Mouse (Mus musculus) CD4-positive, CD25-positive, alpha-beta regulatory T cell, adult 2 months (primary cell): ENCODE results near the gene Ipo8.

Experiments
- DNase-seq: peaks from one replicate; pipeline ENCODE4 v3.0.0-alpha.2; 2012; ENCODE audit warnings: low read depth, low spot score

The Ipo8 gene

DNA sequence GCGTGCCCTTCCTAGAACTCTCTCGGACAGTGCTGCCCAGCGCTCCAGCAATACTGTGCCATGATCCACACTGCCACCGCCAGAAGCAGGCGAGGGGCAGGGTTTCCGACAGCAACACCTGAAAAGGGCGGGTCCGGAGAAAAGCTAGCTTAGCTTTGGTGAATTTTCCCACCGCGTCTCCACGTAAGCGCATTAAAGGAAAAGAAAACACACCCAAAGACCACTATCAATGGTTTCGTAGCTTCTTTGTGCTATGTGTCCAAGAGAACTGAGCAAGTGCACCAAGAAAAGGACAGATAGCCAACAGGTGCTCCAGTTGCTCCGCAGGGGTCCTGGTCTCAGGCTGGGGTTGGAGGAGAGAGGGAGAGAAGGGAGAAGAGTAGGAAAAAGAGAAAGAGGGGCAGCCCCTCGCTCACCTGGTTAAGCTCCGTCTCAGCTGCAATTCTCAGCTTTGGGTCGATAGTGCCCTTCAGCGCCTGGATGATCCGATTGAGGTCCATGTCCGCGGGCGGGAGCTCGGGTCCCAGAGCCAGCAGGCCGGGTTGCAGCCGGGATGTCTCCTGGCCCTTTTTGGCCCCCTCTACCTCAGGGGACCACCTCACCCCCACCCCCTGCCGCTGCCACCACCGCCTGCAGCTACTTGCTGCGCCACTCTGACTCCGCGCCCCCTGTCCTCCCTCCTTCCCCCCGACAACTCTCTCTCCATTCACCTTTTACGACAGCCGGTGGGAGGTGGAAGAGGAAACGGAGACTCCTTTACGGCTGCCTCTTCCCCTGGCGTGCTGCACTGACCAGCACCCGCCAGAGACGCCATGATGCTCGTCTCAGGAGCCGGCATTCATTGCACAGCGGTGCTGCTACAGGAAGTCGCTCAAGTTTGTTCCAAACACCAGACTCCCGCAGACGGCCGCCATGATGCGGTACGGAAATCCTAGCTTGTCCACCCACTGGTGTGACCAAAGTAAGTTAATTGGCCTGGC, at the start of gene Ipo8:
Ipo8 (minus strand) TSS at position 720 of the 980 bp plus-strand sequence.
- DNase-seq: peak; percentile 92

DNA sequence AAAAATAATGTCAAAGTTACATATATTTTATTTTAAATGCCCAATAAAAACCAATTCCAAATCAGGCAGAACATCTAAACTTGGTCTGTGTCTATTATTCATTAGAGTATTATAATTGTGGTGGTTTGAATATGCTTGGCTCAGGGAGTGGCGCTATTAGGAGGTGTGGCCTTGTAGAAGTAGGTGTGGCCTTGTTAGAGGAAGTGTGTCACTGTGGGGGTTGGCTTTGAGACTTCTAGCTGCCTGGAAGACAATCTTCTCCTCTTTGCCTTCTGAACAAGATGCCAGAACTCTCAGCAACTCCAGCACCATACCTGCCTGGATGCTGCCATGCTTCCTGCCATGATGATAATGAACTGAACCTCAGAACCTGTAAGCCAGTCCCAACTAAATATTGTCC, 42.6 kb upstream of the Ipo8 start:
- no peak for DNase-seq

DNA sequence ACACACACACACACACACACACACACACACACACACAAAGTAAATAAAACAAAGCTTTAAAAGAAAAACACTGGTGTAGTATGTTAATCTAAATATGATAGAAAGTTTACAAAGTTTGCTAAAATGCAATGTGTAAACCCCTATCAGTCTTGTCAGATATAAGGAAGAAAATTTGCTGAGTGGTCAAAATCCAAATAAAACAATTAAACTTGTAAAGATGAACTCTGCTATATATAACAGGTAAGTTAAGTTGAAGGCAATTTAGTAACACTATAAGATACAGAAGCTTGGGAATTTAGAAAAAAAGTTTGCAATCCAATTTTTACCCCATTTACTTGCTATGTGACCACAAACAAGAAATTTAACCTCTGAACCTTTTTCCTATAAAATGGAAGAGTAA, 14.4 kb upstream of the Ipo8 start:
- no peak for DNase-seq

DNA sequence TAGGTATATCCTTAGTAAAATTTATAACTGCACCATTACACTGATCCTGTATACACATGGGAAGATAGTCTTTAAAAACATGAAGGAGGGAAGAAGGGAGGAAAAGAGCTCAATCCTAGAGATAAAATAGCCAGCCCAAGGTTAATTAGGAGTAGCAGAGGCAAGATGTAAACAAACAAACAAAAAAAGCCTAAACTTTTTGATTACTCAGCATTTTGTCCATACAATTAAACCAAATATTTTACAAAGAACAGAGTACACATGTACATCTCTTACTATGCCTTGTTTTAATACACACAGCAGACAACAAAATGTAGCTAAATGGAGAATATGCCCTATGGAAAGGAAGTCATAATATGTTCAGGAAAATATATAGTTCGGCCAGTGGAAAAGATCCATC, 10.5 kb upstream of the Ipo8 start:
- no peak for DNase-seq

DNA sequence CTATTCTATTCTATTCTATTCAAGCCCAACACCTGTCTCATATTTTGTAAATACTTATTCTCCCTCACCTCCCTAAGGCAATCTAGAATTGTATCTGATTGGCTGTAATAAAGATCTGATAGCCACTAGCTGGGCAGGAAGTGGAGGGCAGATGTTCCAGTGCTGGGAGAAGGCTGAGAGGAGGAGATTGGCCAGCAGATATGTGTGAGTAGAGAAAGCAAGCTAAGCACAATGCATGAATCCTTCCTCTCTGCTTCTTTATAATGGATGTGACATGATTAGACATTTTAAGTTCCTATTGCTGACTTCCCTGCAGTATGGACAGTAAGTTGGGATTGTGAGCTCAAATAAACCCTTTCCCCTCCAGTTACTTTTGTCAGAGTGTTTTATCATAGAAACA, 7.2 kb upstream of the Ipo8 start:
- no peak for DNase-seq

DNA sequence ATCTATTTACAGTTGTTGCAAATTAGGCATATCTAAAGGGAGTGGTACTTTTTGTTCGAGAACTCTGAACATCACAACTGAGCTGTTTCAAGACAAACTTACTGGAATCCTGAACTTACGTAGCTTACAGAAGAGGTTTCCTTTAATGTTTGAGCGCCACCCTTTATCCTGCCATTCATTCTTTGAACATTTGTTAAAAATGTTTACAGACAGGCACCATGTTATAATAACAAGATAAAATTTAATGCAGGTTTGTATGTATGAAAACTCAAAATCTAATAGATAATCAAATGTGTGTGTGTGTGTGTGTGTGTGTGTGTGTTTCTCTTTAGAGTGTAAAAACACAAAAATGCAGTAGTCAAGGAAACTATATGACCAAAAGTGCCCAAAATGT, 458 bp upstream of the Ipo8 start:
- DNase-seq: no peak

DNA sequence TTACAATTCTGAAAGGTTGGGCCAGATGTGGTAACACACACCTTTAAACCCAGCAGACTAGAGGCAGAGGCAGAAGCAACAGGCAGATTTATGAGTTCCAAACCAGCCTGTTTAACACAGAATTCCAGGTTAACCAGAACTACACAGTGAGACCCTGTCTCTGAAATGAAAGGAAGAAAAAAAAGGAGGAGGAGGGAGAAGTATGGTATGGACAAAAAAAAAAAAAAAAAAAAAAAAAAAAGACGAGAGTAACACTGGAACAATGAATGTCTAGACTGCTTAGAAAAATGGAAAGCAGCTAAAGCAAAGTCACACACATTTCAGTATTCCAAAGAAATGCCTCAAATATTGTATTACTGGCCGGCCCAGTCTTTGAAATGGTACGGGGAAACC, 916 bp downstream of the Ipo8 start:
- peak; percentile 11 for DNase-seq

DNA sequence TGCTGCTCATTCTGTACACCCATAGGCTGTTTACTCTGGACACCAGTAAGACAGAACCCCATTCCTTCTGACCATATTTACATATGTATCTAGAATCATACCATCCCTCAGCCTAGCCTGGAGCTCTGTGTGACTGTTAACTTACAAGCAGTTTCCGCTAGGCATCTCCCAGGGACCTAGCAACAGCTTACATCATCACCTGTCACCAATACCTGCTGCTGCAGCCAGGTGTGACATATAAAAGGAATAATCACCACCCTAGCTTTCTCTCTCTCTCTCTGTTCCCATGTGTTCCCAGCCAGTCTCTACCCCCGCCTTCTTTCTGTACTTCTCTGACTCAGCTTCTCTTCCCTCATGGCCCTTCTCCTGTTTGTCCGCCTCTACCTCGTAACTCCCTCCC, 5.1 kb downstream of the Ipo8 start:
- peak; percentile 10 for DNase-seq

DNA sequence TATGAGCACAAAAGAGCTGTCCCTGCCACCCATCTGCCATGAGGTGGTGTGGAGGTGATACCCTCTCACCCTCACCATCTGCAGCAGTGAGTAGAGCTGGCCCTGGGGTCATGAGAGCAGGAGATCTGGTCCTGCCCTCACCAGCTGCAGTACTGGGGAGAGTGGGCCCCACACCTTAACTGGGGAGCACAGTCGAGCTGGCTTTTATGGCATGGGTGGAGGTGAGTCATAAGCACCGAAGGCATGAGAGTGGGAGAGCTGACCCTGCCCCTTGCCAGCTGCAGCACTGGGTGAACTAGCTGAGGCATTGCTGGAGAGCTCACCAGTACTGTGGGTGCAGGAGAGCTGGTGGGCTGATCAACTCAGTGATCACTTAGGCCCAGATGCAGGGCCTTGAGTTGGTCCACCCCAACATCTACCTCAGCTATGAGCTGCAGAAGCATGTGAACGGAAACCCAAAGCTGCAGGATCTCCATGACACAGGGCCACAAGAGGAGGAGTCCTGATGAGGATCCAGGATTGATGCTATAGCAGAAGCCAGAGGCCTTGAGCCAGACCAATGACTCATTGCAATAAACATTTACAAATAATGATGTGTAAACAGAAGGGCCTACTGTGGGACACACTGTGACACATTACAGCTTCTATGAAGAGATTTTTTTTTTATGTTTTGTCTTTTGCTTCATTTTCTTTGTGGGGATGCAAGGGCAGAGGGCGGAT, 12.5 kb downstream of the Ipo8 start:
- DNase-seq: no peak

DNA sequence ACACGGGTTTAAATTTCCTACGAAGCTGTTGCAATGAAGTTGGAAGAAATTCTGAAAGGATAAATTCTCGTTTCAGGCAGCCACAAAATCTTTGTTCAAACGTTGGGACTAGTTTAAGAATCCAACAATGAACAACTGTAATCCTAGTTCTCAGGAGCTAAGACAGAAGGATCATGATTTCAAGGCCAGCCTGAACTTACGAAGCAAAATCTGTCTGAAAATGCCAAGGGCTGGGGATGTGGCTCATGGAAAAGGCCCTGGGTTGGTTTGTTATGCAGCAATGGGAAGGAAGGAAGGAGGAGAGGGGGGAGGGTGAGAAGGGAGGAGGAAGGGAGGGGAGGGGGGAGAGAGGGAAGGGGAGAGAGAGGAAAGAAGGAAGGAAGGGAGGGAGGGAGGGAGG, 14.5 kb downstream of the Ipo8 start:
- no peak for DNase-seq

DNA sequence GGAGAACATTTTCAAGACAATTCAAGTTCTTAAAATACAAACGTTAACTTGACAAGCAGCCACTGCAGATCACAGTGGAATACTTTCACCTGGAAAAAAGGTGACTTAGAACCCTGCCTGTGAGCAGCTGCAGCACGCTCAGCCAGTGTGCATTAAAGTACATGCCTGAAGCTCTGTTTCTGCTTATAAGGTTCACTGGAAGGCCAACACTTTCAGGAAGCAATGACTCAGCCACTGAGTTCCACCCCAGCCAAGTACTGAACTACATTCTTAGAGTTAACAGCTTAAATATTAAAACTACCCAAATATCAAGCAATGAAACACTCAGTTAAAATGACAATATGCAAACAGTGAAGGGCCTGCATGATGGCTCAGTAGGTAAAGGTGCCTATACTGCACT, 20.1 kb downstream of the Ipo8 start:
- no peak for DNase-seq

DNA sequence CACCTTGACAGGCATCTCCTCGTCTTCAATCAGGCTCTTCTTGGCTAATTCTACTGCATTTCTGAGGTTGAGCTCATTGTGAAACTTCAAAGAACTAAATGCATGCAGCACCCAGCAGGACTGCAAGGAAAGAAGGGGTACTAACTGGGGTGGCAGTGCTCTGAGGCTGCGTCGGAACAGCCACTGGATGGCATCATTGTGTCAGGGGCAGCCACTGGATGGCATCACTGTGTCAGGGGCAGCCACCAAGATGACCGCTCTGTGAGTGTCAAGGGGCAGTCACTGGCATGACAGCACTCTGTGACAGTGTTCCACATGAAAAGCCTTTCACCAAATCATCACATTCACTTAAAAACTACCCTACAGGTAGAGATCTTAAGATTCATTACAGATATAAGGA, 31.5 kb downstream of the Ipo8 start:
- no peak for DNase-seq

DNA sequence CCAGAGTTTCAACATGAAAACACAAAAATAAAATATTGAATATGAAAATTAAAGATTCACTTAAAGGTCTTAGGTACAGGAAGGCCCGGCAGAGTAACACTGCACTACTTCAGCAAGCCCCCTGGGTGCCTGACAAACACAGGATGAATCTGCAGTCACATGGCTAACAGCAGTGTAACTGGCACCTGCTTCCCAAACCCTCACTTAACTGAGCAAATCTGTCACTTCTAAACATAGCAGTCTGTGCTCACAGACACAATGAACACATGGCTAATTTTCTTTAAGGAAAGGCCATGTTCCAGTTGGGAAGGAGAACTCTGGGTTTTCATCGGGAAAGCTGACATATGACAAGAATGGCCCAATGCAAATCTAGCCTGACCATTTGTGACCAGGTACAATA, 36.1 kb downstream of the Ipo8 start:
- DNase-seq: no peak

DNA sequence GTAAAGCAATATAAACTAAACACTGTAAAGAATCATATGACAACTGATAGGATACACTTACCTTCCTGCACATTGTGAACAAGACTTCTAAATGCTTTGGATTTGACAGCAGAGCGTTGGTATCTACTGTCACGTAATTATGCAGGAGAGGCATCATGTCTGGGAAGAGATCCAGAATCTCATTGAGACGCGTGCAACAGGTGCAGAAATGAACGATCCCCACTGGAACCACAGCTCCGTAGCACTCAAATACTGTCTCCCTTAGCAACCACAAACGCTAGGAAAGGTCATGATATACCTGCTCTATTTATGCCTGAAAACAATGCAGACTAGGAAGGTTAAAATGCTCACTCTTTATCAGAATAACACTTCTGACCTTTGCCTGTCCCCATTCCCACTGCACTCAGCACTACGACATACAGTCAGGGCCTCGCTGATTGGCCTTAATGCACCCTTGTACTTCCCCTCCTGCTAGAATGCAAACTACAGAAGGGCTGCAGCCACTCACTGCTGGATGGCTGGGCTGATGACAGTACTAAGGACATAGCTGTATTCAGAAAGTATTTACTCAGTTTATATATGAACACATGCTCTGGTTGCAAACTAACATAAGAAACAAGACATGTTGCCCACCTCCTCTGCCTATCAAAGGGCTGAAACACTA, 42.1 kb downstream of the Ipo8 start:
- no peak for DNase-seq

DNA sequence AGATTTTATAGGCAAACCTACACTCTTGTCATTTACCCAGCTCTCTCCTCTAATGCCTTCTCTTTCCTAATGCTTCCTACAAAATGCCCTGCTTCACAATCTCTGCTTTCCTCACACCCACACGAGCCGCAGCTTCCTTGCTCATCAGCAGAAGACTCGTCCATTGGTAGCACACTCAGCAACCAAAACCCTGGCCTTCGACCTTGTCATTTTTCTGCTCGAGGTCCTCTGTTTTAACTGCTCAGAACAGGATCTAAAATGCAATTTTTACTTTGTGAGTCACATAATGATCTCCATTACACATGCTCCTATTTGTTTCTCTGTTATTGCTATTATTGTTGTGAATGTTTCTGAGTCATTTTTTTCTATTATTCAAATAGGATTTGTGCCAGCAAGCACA, 45.1 kb downstream of the Ipo8 start:
- no peak for DNase-seq

DNA sequence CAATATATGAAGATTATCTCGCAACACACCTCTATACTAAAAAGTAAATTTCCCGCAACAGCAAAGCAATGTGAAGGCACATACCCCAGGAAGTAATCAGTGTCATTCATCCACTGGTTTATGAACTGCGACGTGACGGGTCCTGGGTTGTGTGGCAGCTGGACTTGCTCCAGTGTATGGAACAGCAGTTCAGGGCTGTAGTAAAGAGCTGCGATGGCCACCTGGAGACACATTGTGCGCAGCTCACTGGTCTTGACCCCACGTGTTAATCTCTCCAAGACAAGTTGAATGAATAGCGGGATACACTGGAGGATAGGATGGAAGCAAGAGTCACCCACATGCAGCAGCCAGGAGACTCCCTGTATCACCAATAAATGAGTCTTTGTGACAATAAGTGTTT, 46.8 kb downstream of the Ipo8 start:
- DNase-seq: no peak

DNA sequence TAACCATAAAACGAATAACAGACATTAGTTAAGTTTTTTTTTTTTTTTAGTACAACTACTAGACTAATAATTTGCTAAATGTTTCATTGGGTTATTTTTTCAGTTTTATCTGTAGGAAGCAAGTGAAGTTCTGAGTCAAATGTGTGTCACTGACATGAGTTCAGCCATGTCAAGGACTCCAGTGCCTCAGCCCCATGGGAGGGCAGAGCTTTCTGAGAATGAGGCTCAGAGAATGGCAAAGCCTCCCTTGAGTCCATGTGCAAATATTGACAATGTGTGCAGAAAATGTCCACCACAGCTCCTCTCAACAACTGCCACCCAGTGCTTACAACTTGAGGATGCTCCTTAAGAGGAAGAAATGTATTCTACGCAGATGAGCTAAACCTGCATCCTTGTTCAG, 55.0 kb downstream of the Ipo8 start:
- DNase-seq: no peak

DNA sequence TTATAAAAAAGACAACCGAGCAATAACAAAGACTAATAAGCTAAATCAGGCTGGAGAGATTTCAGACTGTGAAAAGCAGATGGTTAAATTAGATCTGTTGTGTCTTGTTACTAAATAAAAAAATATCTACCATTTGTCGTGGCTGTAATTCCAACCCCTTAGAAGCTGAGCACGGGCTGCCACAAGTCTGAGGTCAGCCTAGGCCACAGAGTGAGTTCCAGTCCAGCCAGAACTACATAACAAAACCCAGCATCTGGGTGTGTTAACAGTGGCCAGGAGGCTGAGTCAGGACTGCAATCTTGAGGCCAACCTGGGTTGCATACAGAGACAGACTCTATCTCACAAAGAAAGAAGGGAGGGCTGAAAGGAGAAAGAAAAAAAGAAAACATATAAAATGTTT, 59.8 kb downstream of the Ipo8 start:
- DNase-seq: no peak

DNA sequence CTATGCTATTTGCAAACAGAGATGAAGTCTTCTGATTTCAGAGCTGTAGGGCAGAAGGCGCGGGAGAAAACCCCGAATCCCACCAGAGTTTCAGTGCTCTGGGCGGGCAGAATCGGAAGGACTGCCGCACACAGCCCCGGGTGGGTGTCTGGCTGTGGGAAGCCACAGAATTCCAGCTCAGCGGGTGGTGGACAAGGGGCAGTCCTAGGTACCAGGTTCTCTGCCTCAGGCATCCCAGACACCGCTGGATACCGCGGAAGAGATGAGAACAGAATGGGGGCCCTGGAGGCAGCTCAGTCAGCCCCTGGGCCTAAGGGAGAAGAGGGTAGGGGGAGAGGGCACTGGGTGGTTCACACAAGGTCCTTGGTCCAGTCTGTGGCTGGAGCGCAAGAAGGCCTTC, 62.8 kb downstream of the Ipo8 start:
- no peak for DNase-seq

DNA sequence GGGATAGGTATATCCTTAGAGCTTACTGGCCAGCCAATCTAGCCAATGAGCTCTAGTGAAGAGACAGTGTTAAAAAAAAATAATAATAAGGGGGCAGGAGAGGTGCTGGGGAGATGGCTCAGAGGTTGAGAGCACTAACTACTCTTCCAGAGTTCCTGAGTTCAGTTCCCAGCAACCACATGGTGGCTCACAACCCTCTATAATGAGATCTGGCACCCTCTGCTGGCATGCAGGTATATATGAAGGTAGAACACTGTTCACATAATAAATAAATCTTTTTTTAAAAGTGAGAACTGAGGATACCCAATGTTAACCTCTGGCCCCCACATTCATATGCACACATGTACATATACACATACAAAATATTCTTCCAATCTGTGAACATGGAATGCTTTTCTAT, 64.0 kb downstream of the Ipo8 start:
- DNase-seq: no peak

DNA sequence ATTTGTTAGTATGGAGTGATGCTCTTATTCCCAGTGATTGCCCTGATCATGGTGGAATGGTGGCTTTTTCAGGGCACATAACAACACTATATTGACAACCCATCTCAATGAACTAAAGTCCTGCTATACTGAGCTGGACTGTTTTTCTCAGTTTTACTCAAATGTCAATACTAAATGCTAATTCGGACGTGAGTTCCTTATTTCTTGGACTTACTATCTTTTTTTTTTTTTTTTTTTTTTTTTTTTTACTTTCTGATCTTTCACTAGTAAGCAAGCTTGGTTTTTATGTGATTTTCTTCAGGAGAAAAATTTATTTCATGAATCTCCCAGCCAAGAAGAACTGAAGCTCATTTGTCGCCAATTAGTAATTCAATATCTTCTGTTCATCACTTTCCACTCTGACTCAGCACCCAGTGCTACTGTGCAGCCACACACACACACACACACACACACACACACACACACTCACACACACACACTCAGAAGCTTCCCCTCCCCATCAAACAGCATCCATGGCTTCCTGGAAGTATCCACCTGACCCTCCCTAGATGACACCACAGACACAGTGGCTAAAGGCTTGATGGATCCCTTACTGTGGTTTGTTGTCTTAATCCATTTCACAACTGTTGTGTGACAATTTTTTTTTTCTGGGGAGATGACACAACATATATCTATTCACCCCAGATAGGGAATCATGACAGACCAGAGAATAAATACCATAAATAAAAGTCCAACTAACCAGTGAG, 69.1 kb downstream of the Ipo8 start:
- no peak for DNase-seq

DNA sequence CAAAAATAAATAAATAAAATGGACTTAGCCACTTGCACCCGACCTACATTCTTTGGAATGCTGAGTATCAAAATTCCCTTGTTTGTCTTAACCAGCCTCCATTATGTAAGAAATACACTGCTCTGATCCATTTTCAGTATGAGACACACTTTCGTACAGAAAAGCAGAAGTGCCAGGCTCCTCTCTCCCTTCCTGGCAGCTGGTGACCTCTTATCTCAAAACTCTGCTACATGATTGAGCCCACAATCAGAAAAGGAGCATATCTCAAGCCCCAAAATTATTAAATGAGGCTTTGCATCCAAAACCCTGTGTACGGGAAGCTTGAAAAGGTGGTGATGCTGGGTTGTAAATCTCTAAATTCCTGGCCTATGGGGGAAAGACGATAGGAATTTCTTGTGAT, 69.8 kb downstream of the Ipo8 start:
- no peak for DNase-seq
